Mouse (Mus musculus) E14TG2a.4 (cell line): ENCODE data around the gene Hectd4.

Source experiments
- CTCF ChIP-seq: conservative IDR thresholded peaks from 2 replicates; pipeline ENCODE4 v1.5.1; 2014; ENCODE audit warnings: low read length
- NANOG ChIP-seq: IDR thresholded peaks from 2 replicates; pipeline ENCODE4 v1.6.1; 2014; ENCODE audit warnings: borderline replicate concordance, low read length, mixed read lengths
- POU5F1 ChIP-seq: IDR thresholded peaks from 2 replicates; pipeline ENCODE4 v1.6.1; 2014; ENCODE audit warnings: low read length, borderline replicate concordance

- TF ChIP-seq CTCF (no peak), NANOG (no peak), POU5F1 (no peak)
These were observed 798 bp downstream of the Hectd4 start for GRCm38 (mm10) chr5:121220732-121221301.
